Mouse (Mus musculus): ENCODE measurements around the gene Ccar1. TPM values are rescaled to one million over a fixed set of nuclear protein-coding genes. Genes with fewer than 3 reads are reported as not detected.

Gene Ccar1
- polyA plus RNA-seq (2016; fragmentation: Nextera tagmentation; extraction: Ambion mirVana), result 89.7 and 93.6 TPM in 2 replicates

DNA sequence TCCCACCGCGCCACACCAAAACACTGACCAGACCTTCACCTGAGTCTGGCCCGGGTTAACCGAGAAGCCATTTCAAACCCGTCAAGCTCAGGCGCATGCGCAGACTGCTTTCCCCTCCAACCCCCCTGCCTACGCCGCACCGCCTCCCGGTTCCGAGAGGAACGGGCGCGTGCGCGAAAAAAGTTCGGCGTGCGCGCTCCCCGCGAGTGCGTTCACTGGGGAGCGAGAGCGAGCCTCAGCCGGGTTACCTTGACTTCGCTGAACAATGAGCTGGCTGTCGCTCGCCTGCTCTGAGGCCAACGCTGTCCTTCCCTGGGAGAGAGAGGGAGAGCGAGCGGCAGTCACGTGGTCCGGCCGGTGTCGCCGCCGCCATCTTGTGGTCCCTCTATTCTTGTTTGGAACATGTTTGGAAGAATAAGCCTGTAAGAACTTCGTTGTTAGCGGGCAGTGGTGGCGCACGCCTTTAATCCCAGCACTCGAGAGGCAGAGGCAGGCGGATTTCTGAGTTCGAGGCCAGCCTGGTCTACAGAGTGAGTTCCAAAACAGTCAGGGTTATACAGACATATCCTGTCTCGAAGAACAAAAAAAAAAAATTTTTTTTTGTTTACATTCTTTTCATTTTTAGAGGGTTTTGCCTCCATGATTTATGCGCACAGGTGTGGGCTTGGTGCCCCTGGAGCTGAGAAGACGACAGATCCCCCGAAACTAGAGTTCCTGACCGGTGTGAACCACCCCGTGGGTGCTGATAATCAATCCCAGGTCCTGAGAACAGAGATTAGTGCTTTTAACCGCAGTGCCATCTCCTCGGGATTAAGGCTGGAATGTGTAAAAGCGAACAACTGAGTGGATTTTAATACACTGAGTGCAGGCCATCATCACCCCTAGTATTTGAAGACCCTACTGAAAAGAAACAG, at the start of gene Ccar1:
Ccar1 (minus strand) TSS at position 110 of the 914 bp plus-strand sequence.
- no peaks in the 10 kb centered on the region for H3K9me3 ChIP-seq (replicated peaks)
- peak within 1 kb of the TSS; percentile 100 for H3K9ac ChIP-seq
- H3K36me3 ChIP-seq, result peaks cover 30% of the 10 kb centered on the region
- ATAC-seq (ENCODE audit: insufficient number of reproducible peaks, low FRiP score), result peak; percentile 97
- H3K27ac ChIP-seq (ENCODE audit: poor library complexity, severe bottlenecking), result peak within 1 kb of the TSS; percentile 99
- no peaks in the 10 kb centered on the region for H3K27me3 ChIP-seq (replicated peaks)
- H3K4me1 ChIP-seq (replicated peaks), result peaks cover 27% of the 10 kb centered on the region
- 2% methylated on average over 55 of the region's 55 CpGs for WGBS
- peak within 1 kb of the TSS; percentile 88 for H3K4me2 ChIP-seq
- H3K4me3 ChIP-seq, result peak within 1 kb of the TSS; percentile 100

DNA sequence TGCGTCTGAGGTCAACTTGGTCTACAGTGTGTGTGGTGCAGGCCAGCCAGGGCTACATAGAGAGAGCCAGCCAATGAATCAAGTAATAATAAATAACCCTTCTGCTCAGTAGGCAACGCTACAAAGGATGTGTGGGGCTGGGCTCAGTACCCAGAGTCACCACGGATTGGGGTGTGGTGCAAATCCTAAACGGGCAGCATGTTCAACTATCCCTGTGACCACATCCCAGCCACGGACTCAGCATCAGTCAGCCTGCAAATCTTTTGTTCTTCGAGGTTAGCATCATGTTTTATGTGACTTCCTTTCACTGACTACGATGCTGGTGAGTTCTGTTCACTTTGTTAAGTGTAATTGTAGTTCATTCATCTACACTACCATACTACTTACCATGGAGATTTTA, 48.6 kb upstream of the Ccar1 start:
- H3K4me3 ChIP-seq, result no peak overlapping the region
- H3K27ac ChIP-seq (ENCODE audit: poor library complexity, severe bottlenecking), result no peak overlapping the region
- H3K4me2 ChIP-seq, result no peak overlapping the region
- peaks cover 22% of the 10 kb centered on the region for H3K4me1 ChIP-seq (replicated peaks)
- H3K9ac ChIP-seq, result no peak overlapping the region
- WGBS, result 87% methylated on average over 7 of the region's 7 CpGs
- H3K36me3 ChIP-seq, result peaks cover 38% of the 10 kb centered on the region
- ATAC-seq (ENCODE audit: insufficient number of reproducible peaks, low FRiP score), result no peak
- H3K27me3 ChIP-seq (replicated peaks), result no peaks in the 10 kb centered on the region
- no peaks in the 10 kb centered on the region for H3K9me3 ChIP-seq (replicated peaks)

DNA sequence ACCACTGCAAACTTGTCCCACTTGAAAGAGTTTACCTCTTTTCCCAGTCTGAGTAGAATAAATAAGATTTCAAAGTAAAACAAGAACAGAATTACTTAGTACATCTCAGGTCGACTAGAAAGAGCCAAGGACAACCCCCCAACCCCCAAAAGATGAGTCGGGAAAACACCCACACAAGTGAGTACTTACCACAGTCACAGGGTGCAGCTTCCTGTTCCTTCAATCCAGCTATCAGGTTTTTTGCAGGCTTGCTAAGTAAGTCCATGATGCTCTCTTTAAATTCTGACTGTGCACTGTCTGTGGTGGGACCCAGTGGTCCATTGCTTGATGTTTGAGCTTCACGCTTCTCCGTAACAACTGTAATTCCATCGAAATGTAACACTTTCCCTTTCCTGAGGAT, 45.9 kb upstream of the Ccar1 start:
- ATAC-seq (ENCODE audit: insufficient number of reproducible peaks, low FRiP score), result no peak
- Histone ChIP-seq H3K27ac (ENCODE audit: poor library complexity, severe bottlenecking) (no peak overlapping the region), H3K9ac (no peak overlapping the region), H3K4me2 (no peak overlapping the region), H3K9me3 (replicated peaks) (no peaks in the 10 kb centered on the region), H3K4me1 (replicated peaks) (peaks cover 6% of the 10 kb centered on the region), H3K4me3 (no peak overlapping the region), H3K36me3 (peaks cover 43% of the 10 kb centered on the region), H3K27me3 (replicated peaks) (no peaks in the 10 kb centered on the region)
- 83% methylated on average over 5 of the region's 5 CpGs for WGBS

DNA sequence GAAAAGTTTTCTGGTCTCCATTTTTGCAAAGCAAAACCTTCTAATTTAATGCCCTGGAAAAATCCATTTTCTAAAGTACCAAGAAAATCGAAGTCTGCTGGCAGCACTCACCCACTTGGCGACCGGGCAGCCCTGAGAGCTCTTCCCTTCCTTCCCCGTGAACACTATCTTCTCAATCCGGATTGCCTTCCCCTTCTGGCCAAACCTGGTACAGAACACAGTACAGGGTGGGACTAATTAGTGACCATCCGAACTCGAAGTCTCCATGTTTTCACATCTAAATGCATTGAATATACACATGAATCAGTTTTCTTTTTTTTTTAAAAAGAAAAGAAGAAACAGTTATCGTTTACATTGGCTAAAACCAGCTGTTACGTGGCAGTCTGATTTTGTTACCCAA, 40.7 kb upstream of the Ccar1 start:
- ATAC-seq (ENCODE audit: insufficient number of reproducible peaks, low FRiP score), result no peak
- H3K36me3 ChIP-seq, result peaks cover 37% of the 10 kb centered on the region
- H3K27me3 ChIP-seq (replicated peaks), result no peaks in the 10 kb centered on the region
- no peak overlapping the region for H3K27ac ChIP-seq (ENCODE audit: poor library complexity, severe bottlenecking)
- H3K4me3 ChIP-seq, result no peak overlapping the region
- 0 out of 2 replicates have a peak, but pooled peaks cover 5% of the 10 kb centered on the region for H3K4me1 ChIP-seq (replicated peaks)
- H3K9me3 ChIP-seq (replicated peaks), result no peaks in the 10 kb centered on the region
- no peak overlapping the region for H3K9ac ChIP-seq
- 78% methylated on average over 9 of the region's 9 CpGs for WGBS
- H3K4me2 ChIP-seq, result no peak overlapping the region

DNA sequence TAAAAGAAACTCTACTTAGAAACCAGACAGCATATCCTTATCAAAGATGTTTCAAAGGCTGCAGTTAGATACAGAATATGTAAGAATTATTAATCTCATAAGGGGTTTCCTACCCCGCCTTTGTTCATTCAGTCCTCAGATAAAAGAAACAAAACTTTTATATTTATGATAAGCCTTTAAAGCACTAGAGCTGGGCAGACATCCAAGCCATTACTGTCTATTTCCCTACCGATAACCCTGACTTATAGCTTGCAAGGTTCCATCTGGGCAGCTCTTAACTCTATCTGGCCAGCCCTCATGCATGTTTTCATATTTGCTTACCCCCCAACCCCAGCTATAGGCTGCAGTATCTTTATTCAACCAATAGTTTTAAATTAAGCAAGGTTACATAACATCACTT, 39.5 kb upstream of the Ccar1 start:
- no peaks in the 10 kb centered on the region for H3K9me3 ChIP-seq (replicated peaks)
- H3K27ac ChIP-seq (ENCODE audit: poor library complexity, severe bottlenecking), result no peak overlapping the region
- H3K4me2 ChIP-seq, result no peak overlapping the region
- WGBS, result 48% methylated on average over 2 of the region's 2 CpGs
- peaks cover 31% of the 10 kb centered on the region for H3K36me3 ChIP-seq
- no peak overlapping the region for H3K9ac ChIP-seq
- no peaks in the 10 kb centered on the region for H3K27me3 ChIP-seq (replicated peaks)
- 0 out of 2 replicates have a peak, but pooled peaks cover 5% of the 10 kb centered on the region for H3K4me1 ChIP-seq (replicated peaks)
- ATAC-seq (ENCODE audit: insufficient number of reproducible peaks, low FRiP score), result no peak
- no peak overlapping the region for H3K4me3 ChIP-seq

DNA sequence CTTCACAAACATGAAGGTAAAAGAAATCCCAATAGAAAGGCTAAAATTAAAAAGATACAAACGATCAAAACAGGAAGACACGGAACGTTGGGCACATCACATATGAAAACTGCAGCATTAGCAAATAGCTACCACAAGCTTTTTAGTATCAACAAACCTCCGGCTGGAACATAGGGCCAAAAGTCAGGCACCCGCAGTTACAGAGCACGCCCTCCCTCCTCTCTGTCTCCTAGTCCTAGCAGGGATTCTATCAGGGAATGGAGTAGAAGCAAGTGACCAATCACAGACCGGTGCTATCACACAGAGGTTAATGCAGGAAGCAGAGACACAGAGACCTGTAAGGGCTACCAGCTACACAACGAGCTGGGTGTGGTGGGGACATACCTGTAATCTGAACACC, 32.4 kb upstream of the Ccar1 start:
- Histone ChIP-seq H3K36me3 (peaks cover 32% of the 10 kb centered on the region), H3K9ac (no peak overlapping the region), H3K27me3 (replicated peaks) (no peaks in the 10 kb centered on the region), H3K27ac (ENCODE audit: poor library complexity, severe bottlenecking) (no peak overlapping the region), H3K4me3 (no peak overlapping the region), H3K4me1 (replicated peaks) (no peaks in the 10 kb centered on the region), H3K4me2 (no peak overlapping the region), H3K9me3 (replicated peaks) (no peaks in the 10 kb centered on the region)
- WGBS, result 82% methylated on average over 8 of the region's 8 CpGs
- ATAC-seq (ENCODE audit: insufficient number of reproducible peaks, low FRiP score), result no peak

DNA sequence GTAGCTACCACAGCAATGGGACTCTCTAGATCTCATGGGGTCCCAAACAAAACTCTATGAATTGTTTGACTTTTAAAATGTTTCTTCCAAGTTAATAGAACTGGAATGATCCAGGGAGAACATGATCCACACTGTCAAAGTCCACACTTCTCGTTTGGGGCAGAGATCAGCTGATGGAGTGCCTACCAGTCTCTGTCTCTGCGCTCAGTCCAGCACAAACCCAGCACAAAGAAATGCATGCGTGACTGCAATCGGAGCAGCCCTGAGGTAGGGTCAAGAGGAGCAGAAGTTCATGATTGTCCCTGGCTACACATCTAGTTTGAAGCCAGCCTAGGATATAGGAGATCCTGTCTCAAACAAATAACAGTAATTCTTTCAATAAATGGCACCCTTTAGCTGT, 31.3 kb upstream of the Ccar1 start:
- no peaks in the 10 kb centered on the region for H3K27me3 ChIP-seq (replicated peaks)
- no peak overlapping the region for H3K4me2 ChIP-seq
- H3K27ac ChIP-seq (ENCODE audit: poor library complexity, severe bottlenecking), result no peak overlapping the region
- no peak overlapping the region for H3K9ac ChIP-seq
- no peaks in the 10 kb centered on the region for H3K4me1 ChIP-seq (replicated peaks)
- ATAC-seq (ENCODE audit: insufficient number of reproducible peaks, low FRiP score), result no peak
- H3K9me3 ChIP-seq (replicated peaks), result no peaks in the 10 kb centered on the region
- WGBS, result 84% methylated on average over 4 of the region's 4 CpGs
- no peak overlapping the region for H3K4me3 ChIP-seq
- peaks cover 39% of the 10 kb centered on the region for H3K36me3 ChIP-seq

DNA sequence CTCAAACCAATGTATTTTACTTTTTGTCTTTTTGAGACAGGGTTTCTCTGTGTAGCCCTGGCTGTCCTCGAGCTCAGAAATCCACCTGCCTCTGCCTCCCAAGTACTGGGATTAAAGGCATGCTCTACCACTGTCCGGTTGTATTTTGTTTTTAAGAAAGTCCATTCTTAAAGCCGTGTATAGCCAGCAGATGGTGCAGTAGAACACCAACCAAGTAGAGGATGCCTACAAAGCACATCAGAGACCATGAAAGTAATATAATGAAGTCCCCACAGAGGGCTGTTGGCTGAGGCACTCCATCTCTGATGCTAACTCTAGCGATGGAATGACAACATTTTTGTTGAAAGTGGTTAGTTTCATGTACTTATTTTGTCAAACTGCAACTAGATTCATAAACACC, 17.9 kb upstream of the Ccar1 start:
- ATAC-seq (ENCODE audit: insufficient number of reproducible peaks, low FRiP score), result no peak
- H3K4me2 ChIP-seq, result no peak overlapping the region
- H3K9ac ChIP-seq, result no peak overlapping the region
- 64% methylated on average over 4 of the region's 4 CpGs for WGBS
- no peaks in the 10 kb centered on the region for H3K9me3 ChIP-seq (replicated peaks)
- H3K27ac ChIP-seq (ENCODE audit: poor library complexity, severe bottlenecking), result no peak overlapping the region
- H3K27me3 ChIP-seq (replicated peaks), result no peaks in the 10 kb centered on the region
- peaks cover 43% of the 10 kb centered on the region for H3K36me3 ChIP-seq
- H3K4me1 ChIP-seq (replicated peaks), result no peaks in the 10 kb centered on the region
- H3K4me3 ChIP-seq, result no peak overlapping the region

DNA sequence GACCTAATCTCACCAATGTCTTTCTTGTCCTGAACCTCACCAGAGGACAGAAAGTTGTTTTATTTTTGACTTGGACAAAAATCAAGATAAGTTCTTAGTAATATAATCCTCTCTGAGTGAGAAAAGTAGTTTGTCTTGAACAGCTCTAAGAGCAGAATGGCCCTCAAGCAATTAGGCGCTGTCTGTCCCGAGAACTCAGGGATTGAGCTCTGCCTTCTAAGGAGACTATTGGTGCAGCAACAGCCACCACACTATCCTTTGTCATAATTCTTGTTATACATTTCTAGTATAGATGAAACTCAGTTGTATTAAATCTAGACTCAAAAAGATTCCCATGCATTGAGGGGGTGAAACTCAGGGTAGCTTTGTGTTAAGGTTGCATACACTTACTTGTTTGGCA, 16.7 kb upstream of the Ccar1 start:
- Histone ChIP-seq H3K27me3 (replicated peaks) (no peaks in the 10 kb centered on the region), H3K27ac (ENCODE audit: poor library complexity, severe bottlenecking) (no peak overlapping the region), H3K4me1 (replicated peaks) (no peaks in the 10 kb centered on the region), H3K36me3 (peaks cover 31% of the 10 kb centered on the region), H3K9ac (no peak overlapping the region), H3K4me2 (no peak overlapping the region), H3K4me3 (no peak overlapping the region), H3K9me3 (replicated peaks) (no peaks in the 10 kb centered on the region)
- ATAC-seq (ENCODE audit: insufficient number of reproducible peaks, low FRiP score), result no peak
- 92% methylated on average over 2 of the region's 2 CpGs for WGBS

DNA sequence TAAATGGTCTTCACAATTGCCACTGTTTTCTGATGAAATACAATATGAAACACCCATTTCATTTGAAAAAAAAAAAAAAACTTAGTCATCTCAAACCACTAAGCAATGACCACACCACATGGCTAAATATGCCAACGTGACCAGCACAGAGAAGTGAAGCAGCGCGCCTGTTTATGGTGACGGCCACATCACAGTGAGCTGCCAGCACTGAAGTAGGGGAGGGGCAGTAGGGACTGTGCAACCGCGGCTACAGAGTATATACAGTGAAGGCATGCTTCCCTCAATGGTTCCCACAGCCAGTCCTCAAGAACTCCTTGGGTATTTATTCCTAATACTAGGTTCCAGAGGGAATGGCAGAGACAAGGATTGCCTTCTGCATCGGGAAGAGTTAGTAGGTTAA, 16.2 kb upstream of the Ccar1 start:
- Histone ChIP-seq H3K4me3 (no peak overlapping the region), H3K4me2 (no peak overlapping the region), H3K27me3 (replicated peaks) (no peaks in the 10 kb centered on the region), H3K36me3 (peaks cover 27% of the 10 kb centered on the region), H3K27ac (ENCODE audit: poor library complexity, severe bottlenecking) (no peak overlapping the region), H3K9me3 (replicated peaks) (no peaks in the 10 kb centered on the region), H3K4me1 (replicated peaks) (no peaks in the 10 kb centered on the region), H3K9ac (no peak overlapping the region)
- ATAC-seq (ENCODE audit: insufficient number of reproducible peaks, low FRiP score), result no peak
- 86% methylated on average over 7 of the region's 7 CpGs for WGBS

DNA sequence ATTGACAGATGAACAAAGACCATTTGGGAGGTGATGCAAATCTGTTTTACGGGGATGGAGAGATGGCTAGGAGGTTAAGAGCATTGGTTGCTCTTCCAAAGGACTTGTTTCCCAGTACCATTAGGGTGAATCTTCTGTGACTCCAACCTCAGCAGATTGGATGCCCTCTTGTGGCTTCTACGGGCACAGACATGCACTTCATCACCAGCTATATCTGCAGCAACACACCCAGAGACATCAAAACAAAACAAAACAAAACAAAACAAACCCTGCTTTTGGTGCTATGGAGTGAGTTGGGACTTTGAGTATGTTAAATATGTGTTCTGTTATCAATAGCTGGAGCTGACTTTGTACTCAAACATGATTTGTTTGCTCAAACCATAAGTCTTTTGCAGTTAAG, 12.0 kb upstream of the Ccar1 start:
- H3K36me3 ChIP-seq, result peaks cover 11% of the 10 kb centered on the region; the same call in 1 of the 2 replicates
- H3K4me2 ChIP-seq, result no peak overlapping the region
- WGBS, result 82% methylated on average over 2 of the region's 2 CpGs
- H3K27me3 ChIP-seq (replicated peaks), result no peaks in the 10 kb centered on the region
- H3K9ac ChIP-seq, result no peak overlapping the region
- H3K4me3 ChIP-seq, result no peak overlapping the region
- H3K27ac ChIP-seq (ENCODE audit: poor library complexity, severe bottlenecking), result no peak overlapping the region
- H3K4me1 ChIP-seq (replicated peaks), result no peaks in the 10 kb centered on the region
- no peak for ATAC-seq (ENCODE audit: insufficient number of reproducible peaks, low FRiP score)
- H3K9me3 ChIP-seq (replicated peaks), result no peaks in the 10 kb centered on the region
